Mouse (Mus musculus) intestine, postnatal 0 days (tissue): ENCODE measurements around the gene Gm21969. TPM values are rescaled to one million over a fixed set of nuclear protein-coding genes. Genes with fewer than 3 reads are reported as not detected.

Experiments
- ATAC-seq: fragments of 200-750 bp; cut with Nextera tagmentation; 2 replicates; pipeline ENCODE4 v1.8.0; 2017; ENCODE audit warnings: mild to moderate bottlenecking, moderate TSS enrichment, moderate library complexity
- H3K27ac ChIP-seq: fragments of 300-500 bp; sonication (generic); 2 replicates; pipeline ENCODE4 v1.5.1; 2014; ENCODE audit warnings: mild to moderate bottlenecking, low read depth, low read length, moderate library complexity
- H3K27me3 ChIP-seq: fragments of 300-500 bp; sonication (generic); replicated peaks from 2 replicates; pipeline ENCODE4 v1.6.1; 2014; ENCODE audit warnings: low read length, mixed read lengths; ENCODE audit not compliant: control insufficient read depth, insufficient read depth
- H3K36me3 ChIP-seq: fragments of 300-500 bp; sonication (generic); 2 replicates; pipeline ENCODE4 v1.6.1; 2014; ENCODE audit warnings: mild to moderate bottlenecking, moderate library complexity; ENCODE audit not compliant: control insufficient read depth, insufficient read depth
- H3K4me1 ChIP-seq: fragments of 300-500 bp; sonication (generic); replicated peaks from 2 replicates; pipeline ENCODE4 v1.6.1; 2014; ENCODE audit warnings: antibody characterized with exemption, low read length, mixed read lengths; ENCODE audit not compliant: control insufficient read depth, insufficient read depth
- H3K4me2 ChIP-seq: fragments of 300-500 bp; sonication (generic); replicated peaks from 2 replicates; pipeline ENCODE4 v1.6.1; 2014; ENCODE audit warnings: low read depth, mild to moderate bottlenecking, moderate library complexity
- H3K4me3 ChIP-seq: fragments of 300-500 bp; sonication (generic); 2 replicates; pipeline ENCODE4 v1.5.1; 2014; ENCODE audit warnings: low read depth, low read length
- H3K9ac ChIP-seq: fragments of 300-500 bp; sonication (generic); 2 replicates; pipeline ENCODE4 v1.6.1; 2014; ENCODE audit warnings: mild to moderate bottlenecking, low read depth, low read length
- H3K9me3 ChIP-seq: fragments of 300-500 bp; sonication (generic); 2 replicates; pipeline ENCODE4 v1.6.1; 2016; ENCODE audit warnings: mixed run types; ENCODE audit not compliant: control insufficient read depth
- CTCF ChIP-seq: sonication (generic); IDR thresholded peaks from 2 replicates; pipeline ENCODE4 v1.5.1; 2016; ENCODE audit warnings: low read depth, mild to moderate bottlenecking, control low read depth, antibody characterized with exemption, moderate library complexity
- WGBS: fragments of 180-500 bp; shearing (Covaris S2); extraction: QIAGEN DNeasy Blood & Tissue Kit; methylation state at CpG from one replicate; pipeline ENCODE4 v1.1.7; 2014; 5-methylcytosine and 5-hydroxymethylcytosine counted together
- polyA plus RNA-seq: library from polyadenylated mRNA; unstranded; fragments of >200 nt; fragmentation: Nextera tagmentation; extraction: Ambion mirVana; gene quantifications from 2 replicates; pipeline ENCODE4 v1.2.1, GENCODE M21; 2015

The Gm21969 gene
- polyA plus RNA-seq, 1 experiment from 2014 or later: not detected

DNA sequence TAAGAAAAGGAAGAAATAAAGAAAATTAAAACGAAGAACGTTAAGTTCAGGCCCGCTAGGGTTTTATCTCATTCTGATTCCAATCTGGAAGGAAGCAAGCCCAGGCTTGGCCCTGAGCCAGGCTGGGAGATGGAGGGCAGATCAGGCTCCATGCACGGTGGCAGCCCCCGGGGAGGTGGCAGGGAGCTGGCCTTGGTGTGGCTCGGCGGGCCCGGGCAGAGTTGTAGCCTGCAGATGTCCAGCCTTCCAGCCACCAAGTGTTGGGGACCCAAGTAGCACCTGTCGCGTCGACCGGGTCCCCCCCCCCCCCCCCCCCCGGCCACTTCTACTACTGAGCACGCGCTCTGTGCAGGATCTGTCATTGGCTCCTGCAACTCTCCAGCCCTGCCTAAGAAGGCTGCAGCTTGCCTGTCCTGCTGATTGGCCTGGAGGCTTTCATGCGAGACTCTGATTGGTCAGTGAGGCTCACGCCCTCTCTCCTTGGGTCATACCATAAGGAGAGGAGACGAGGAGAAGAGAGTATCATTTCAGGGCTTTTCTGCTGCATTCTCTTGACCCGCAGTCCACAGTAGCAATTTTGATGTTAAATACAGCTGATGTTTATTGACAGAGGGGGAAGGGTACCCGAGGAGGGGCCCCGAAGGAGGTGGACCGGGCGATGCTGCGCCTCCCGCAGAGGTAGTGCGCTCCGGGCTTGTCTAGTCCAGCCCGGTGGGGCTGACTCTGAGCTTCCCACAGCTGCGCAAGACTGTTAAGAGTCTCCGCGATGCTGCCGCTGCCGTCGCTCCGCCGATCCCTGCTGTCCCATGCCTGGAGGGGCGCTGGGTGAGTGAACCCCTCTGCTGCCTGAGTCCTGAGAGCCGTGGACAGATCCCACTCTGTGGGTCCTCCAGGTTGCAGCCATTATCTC lies 19.6 kb downstream of the Gm21969 start, which contains the start of gene Aldh4a1:
Gene Aldh4a1, plus strand, starts transcription at position 494 of the 910 bp plus-strand sequence.
- Histone ChIP-seq H3K27ac (peak within 1 kb of the TSS; percentile 50), H3K4me3 (peak within 1 kb of the TSS; percentile 55), H3K36me3 (no peaks in the 10 kb centered on the region; the same call in 1 of the 2 replicates), H3K4me2 (peak within 1 kb of the TSS; percentile 91), H3K27me3 (peaks cover 46% of the 10 kb centered on the region), H3K9ac (peak within 1 kb of the TSS; percentile 53), H3K9me3 (no peaks in the 10 kb centered on the region), H3K4me1 (no peaks in the 10 kb centered on the region)
- peak; percentile 99 for ATAC-seq
- TF ChIP-seq CTCF: no peak
- WGBS: under 1% methylated on average over 38 of the region's 38 CpGs

DNA sequence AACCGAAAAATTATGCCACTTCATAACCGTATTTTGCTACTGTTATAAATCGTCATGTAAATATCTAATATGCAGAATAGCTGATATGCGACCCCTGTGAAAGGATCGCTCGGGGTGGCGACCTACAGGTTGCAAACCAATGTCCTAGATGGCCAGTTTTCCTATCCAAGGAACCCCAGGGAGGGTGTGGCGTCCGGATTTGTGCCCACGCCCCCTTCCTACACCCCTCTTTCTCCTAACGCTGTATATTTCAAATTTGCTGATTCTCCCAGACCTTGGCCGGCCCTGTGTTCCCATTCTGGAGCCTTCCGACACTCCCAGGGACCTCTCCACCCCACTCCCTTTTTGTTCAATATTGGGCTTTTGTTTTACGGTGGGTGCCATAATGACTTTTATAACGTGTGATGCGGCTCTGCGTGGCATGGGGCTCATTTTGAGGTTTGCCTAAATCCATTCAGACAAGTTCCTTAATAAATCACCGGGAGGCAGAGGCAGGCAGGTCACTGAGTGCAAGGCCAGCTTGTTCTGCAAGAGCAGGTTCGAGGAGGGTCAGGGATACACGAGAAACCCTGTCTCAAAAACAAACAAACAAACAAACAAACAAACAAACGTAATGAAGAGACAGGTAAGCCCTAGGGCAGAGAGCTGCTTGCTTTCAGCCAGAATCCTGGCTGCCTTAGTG lies 20.6 kb downstream of the Gm21969 start:
- WGBS: 16% methylated on average over 21 of the region's 21 CpGs

DNA sequence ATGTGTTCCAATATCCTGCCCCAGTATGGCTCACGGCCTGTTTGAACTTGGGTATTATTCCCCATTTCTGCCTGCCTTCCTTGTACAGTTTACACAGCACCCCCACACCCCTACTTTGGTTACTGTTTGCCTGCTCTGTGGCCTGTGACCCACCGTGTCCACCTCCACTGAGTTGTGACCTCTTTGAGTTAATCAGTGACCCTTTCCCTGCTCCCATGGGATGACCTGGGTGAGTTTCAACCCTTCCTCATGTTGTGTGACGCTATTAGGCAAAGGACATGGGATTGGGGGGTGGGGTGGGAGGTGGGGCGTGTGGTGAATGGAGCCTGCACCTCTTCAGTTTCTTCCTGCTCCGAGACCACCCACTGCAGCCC lies 21.1 kb downstream of the Gm21969 start:
- H3K9ac ChIP-seq: no peak overlapping the region
- TF ChIP-seq CTCF: no peak
- no peak overlapping the region for H3K27ac ChIP-seq
- H3K4me3 ChIP-seq: no peak overlapping the region
- peaks cover 54% of the 10 kb centered on the region for H3K27me3 ChIP-seq
- no peak overlapping the region for H3K4me2 ChIP-seq
- H3K4me1 ChIP-seq: no peaks in the 10 kb centered on the region
- no peaks in the 10 kb centered on the region for H3K9me3 ChIP-seq
- H3K36me3 ChIP-seq: no peaks in the 10 kb centered on the region; the same call in 1 of the 2 replicates
- WGBS: 36% methylated on average over 5 of the region's 5 CpGs
- no peak for ATAC-seq

More for the DNA sequence above, 20.6 kb downstream of the Gm21969 start:
- no peak for ATAC-seq
- Histone ChIP-seq H3K4me2 (peak overlapping the region; percentile 91), H3K27ac (no peak overlapping the region), H3K4me1 (no peaks in the 10 kb centered on the region), H3K4me3 (peak overlapping the region; percentile 55), H3K9ac (peak overlapping the region; percentile 53; the same call in 1 of the 2 replicates), H3K36me3 (no peaks in the 10 kb centered on the region; the same call in 1 of the 2 replicates), H3K27me3 (peaks cover 54% of the 10 kb centered on the region), H3K9me3 (no peaks in the 10 kb centered on the region)
- no peak for TF ChIP-seq CTCF

DNA sequence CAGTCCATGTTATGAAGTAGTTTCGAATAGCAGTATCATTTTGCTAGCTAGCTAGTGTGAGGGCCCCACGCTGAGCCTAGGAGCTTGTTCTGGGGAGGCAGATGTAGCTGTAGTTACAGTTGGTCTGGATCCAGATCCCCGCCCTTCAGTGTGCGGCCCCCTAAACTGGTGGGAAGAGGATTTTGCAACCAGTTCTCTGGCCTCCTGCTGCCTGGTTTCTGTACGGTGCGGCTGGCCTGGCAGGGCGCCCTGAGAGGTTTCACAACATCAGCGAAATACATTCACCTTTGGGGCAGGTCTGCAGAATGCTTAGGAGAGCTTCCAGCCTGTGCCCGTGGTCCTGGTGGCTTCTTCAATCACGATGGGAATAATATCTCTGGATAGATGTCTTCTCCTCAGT lies 21.7 kb downstream of the Gm21969 start:
- Histone ChIP-seq H3K4me1 (no peaks in the 10 kb centered on the region), H3K27ac (no peak overlapping the region), H3K4me3 (no peak overlapping the region), H3K27me3 (peaks cover 54% of the 10 kb centered on the region), H3K4me2 (no peak overlapping the region), H3K9ac (no peak overlapping the region), H3K9me3 (no peaks in the 10 kb centered on the region), H3K36me3 (no peaks in the 10 kb centered on the region; the same call in 1 of the 2 replicates)
- WGBS: 57% methylated on average over 10 of the region's 10 CpGs
- no peak for TF ChIP-seq CTCF
- ATAC-seq: no peak

DNA sequence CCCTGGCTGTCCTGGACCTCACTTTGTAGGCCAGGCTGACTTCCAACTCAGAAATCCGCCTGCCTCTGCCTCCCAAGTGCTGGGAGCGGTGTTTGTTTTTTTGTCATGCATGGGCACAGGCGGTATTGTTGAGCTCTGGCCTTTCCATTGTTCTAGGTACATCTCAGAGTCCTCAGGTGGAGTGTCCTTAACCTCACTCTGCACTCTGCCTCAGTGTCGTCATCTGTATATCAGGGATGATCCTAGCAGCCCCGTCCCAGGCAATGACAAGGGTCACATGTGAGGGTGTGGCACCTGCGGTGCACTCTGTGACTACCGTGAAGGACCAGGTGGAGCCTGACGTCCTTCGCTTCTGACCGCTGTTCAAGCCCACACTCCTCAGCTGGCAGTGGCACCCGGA lies 24.4 kb downstream of the Gm21969 start:
- Histone ChIP-seq H3K4me1 (no peaks in the 10 kb centered on the region), H3K9me3 (no peaks in the 10 kb centered on the region), H3K36me3 (no peaks in the 10 kb centered on the region), H3K4me2 (no peak overlapping the region), H3K27ac (no peak overlapping the region), H3K9ac (no peak overlapping the region), H3K27me3 (peaks cover 58% of the 10 kb centered on the region), H3K4me3 (no peak overlapping the region)
- 82% methylated on average over 11 of the region's 11 CpGs for WGBS
- no peak for ATAC-seq
- no peak for TF ChIP-seq CTCF

DNA sequence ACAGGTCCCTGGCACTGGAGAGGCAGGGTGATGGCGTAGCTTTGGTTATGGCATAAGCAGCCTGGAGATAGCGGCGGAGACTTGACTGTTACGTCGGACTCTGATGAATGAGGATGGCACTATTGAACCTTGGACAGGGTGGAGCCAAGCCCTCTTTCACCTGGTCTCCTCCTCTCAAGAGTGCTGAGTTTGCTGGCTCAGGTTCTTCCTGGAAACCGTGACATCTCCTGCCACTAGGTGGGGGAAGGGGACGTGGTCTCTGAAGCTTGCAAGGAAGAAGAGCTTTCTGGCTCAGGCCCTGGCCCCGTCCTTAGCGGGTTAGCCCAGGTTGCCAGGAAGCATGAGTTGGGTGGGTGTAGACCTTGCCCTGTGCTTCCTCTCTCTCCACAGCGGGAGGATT lies 27.2 kb downstream of the Gm21969 start:
- WGBS: 40% methylated on average over 10 of the region's 10 CpGs
- ATAC-seq: 0 out of 2 replicates have a peak, but pooled peaks have one; percentile 45
- Histone ChIP-seq H3K9me3 (no peaks in the 10 kb centered on the region), H3K36me3 (no peaks in the 10 kb centered on the region), H3K4me1 (no peaks in the 10 kb centered on the region), H3K27ac (no peak overlapping the region), H3K4me3 (no peak overlapping the region), H3K4me2 (no peak overlapping the region), H3K9ac (no peak overlapping the region), H3K27me3 (peaks cover 66% of the 10 kb centered on the region)
- TF ChIP-seq CTCF: peak; percentile 57
